Mouse (Mus musculus) MEL (cell line): ENCODE data around the gene Psenen.

Experiments
- CTCF ChIP-seq, 3 experiments: IDR thresholded peaks in 2 of 3; conservative IDR thresholded peaks in 1 of 3; 2 replicates each; pipeline ENCODE4 v1.5.1; 2011 to 2012; ENCODE audit warnings: low read length in 3 of 3, low read depth in 2 of 3, mild to moderate bottlenecking in 2 of 3, improper control_type of control experiment in 1 of 3, inconsistent platforms in 1 of 3, mixed read lengths in 1 of 3, moderate library complexity in 1 of 3; ENCODE audit not compliant: control insufficient read depth in 1 of 3, insufficient read depth in 1 of 3, poor library complexity in 1 of 3, severe bottlenecking in 1 of 3
- JUND ChIP-seq: IDR thresholded peaks from 2 replicates; pipeline ENCODE4 v1.6.1; 2011; ENCODE audit warnings: low read depth, mild to moderate bottlenecking, improper control_type of control experiment, low read length
- MAFK ChIP-seq: IDR thresholded peaks from 2 replicates; pipeline ENCODE4 v1.6.1; 2011; ENCODE audit warnings: low read depth, mild to moderate bottlenecking, low read length, improper control_type of control experiment, borderline replicate concordance
- ZC3H11A ChIP-seq: IDR thresholded peaks from 2 replicates; pipeline ENCODE4 v1.6.1; 2012; ENCODE audit warnings: low read depth, mild to moderate bottlenecking, inconsistent platforms, low read length, improper control_type of control experiment

DNA sequence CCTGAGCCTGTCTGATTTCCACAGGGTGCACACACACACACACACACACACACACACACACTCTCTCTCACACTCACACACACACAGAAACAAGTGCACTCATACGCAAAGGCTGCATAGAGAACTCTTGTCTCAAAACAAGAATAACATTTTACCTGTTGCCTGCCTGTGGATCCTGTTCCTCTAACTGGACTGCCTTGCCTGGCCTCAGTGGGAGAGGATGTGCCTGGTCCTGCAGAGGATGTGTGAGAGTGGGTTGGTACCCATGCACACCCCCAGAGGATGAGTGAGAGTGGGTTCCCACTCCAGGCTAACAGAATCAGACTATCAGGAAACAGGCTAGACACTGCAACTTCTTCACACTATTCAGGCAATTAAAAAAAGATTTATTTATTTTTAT is 12.8 kb downstream of the Psenen start:
- TF ChIP-seq ZC3H11A (no peak), JUND (no peak), CTCF (IDR thresholded peaks at IDR 0.05 in 2 of 3, conservative IDR thresholded peaks at IDR 0.05 in 1 of 3; ENCODE audit: control insufficient read depth in 1 of 3, insufficient read depth in 1 of 3, low read depth in 2 of 3, low read length in 3 of 3, poor library complexity in 1 of 3, severe bottlenecking in 1 of 3) (no peak), MAFK (no peak)
